Mouse (Mus musculus): ENCODE data around the gene Slc35f5. TPM values are rescaled to one million over a fixed set of nuclear protein-coding genes. Genes with fewer than 3 reads are reported as not detected.

Gene Slc35f5
- polyA plus RNA-seq, 1 experiment = 14.5 TPM

DNA sequence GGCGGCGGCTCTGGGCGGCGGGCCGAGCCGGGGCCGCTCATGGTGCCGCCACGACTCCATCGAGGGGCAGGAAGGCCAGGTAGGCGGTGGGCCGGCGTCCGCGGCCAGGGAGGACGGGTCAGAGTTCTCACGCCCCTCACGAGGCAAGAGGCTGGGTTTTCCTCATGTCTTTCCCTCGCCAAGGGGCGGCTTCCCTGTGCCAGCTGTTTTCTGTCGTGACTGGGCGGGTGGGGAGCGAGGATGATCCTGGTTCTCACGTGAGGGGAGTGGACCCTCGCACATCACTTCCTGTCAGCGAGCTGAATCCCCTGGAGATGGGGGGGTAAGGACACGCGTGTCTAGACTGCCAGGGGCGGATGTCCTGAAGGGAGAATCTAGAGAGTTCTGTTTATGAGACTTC is 811 bp downstream of the Slc35f5 start:
- Histone ChIP-seq H3K36me3 (ENCODE audit: control insufficient read depth, insufficient read depth) (no peaks in the 10 kb centered on the region), H3K4me2 (ENCODE audit: low read depth) (peak overlapping the region; percentile 79), H3K79me2 (ENCODE audit: control insufficient read depth, insufficient read depth) (peaks cover 18% of the 10 kb centered on the region), H3K27me3 (ENCODE audit: control insufficient read depth, insufficient read depth, insufficient read length) (no peaks in the 10 kb centered on the region), H3K4me3 (peak overlapping the region; percentile 84), H3ac (ENCODE audit: control insufficient read depth, insufficient read length) (peak overlapping the region; percentile 78)
- TF ChIP-seq TCF12 (IDR thresholded peaks at IDR 0.05; ENCODE audit: insufficient read depth, poor library complexity, severe bottlenecking) (no peak), USF1 (IDR thresholded peaks at IDR 0.05; ENCODE audit: low read depth) (no peak), CEBPB (IDR thresholded peaks at IDR 0.05; ENCODE audit: insufficient read depth, poor library complexity, severe bottlenecking) (no peak), MYOG (IDR thresholded peaks at IDR 0.05; ENCODE audit: control insufficient read depth in 1 of 3, insufficient read depth in 1 of 3, insufficient read length in 2 of 3, low read depth in 2 of 3) (peak in 2 of 3 experiments; percentile 12 to 62), TCF3 (IDR thresholded peaks at IDR 0.05; ENCODE audit: insufficient read length, low read depth) (no peak), MYOD1 (IDR thresholded peaks at IDR 0.05; ENCODE audit: control insufficient read depth in 1 of 3, insufficient read length in 2 of 3, low read depth in 2 of 3) (peak in 2 of 3 experiments; percentile 6 to 56), REST (IDR thresholded peaks at IDR 0.05; ENCODE audit: insufficient read depth, insufficient read length) (no peak), E2F4 (IDR thresholded peaks at IDR 0.05; ENCODE audit: insufficient read depth) (no peak), POLR2A (IDR thresholded peaks at IDR 0.05; ENCODE audit: insufficient read length, low read depth) (no peak), MAX (IDR thresholded peaks at IDR 0.05; ENCODE audit: low read depth) (no peak)

DNA sequence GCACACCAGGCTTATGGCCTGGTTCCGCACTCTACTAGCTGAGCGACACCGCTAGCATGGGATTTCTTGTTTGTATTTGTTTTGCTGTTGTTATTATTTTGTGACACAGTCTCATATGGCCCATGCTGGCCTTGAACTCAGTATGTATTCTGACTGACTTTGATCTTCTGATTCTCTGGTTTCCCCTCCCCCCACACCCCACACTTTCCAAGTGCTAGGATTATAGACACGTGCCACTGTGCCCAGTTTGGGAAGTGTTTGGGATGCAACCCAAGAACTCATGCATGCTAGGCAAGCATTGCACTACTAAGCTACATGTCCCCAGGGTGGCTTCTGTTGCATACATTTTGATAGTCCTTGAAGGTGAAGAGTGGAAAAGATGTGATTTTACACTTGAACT is 1.4 kb downstream of the Slc35f5 start:
- H3ac ChIP-seq (ENCODE audit: control insufficient read depth, insufficient read length) = peak overlapping the region; percentile 78
- H3K36me3 ChIP-seq (ENCODE audit: control insufficient read depth, insufficient read depth) = no peaks in the 10 kb centered on the region
- H3K4me2 ChIP-seq (ENCODE audit: low read depth) = peak overlapping the region; percentile 79
- TF ChIP-seq MYOG (IDR thresholded peaks at IDR 0.05; ENCODE audit: control insufficient read depth in 1 of 3, insufficient read depth in 1 of 3, insufficient read length in 2 of 3, low read depth in 2 of 3) = no peak
- TF ChIP-seq CEBPB (IDR thresholded peaks at IDR 0.05; ENCODE audit: insufficient read depth, poor library complexity, severe bottlenecking) = no peak
- TF ChIP-seq E2F4 (IDR thresholded peaks at IDR 0.05; ENCODE audit: insufficient read depth) = no peak
- TF ChIP-seq MAX (IDR thresholded peaks at IDR 0.05; ENCODE audit: low read depth) = no peak
- no peak for TF ChIP-seq MYOD1 (IDR thresholded peaks at IDR 0.05; ENCODE audit: control insufficient read depth in 1 of 3, insufficient read length in 2 of 3, low read depth in 2 of 3)
- no peak for TF ChIP-seq REST (IDR thresholded peaks at IDR 0.05; ENCODE audit: insufficient read depth, insufficient read length)
- no peak for TF ChIP-seq SRF (IDR thresholded peaks at IDR 0.05; ENCODE audit: control insufficient read depth, insufficient read length, low read depth)
- TF ChIP-seq USF1 (IDR thresholded peaks at IDR 0.05; ENCODE audit: low read depth) = no peak
- TF ChIP-seq TCF12 (IDR thresholded peaks at IDR 0.05; ENCODE audit: insufficient read depth, poor library complexity, severe bottlenecking) = no peak
- no peak for TF ChIP-seq TCF3 (IDR thresholded peaks at IDR 0.05; ENCODE audit: insufficient read length, low read depth)
- TF ChIP-seq POLR2AphosphoS2 (IDR thresholded peaks at IDR 0.05; ENCODE audit: insufficient read length, low read depth) = no peak
- TF ChIP-seq POLR2A (IDR thresholded peaks at IDR 0.05; ENCODE audit: insufficient read length, low read depth) = no peak
- H3K79me2 ChIP-seq (ENCODE audit: control insufficient read depth, insufficient read depth) = peaks cover 18% of the 10 kb centered on the region
- H3K4me3 ChIP-seq = peak overlapping the region; percentile 84
- H3K27me3 ChIP-seq (ENCODE audit: control insufficient read depth, insufficient read depth, insufficient read length) = no peaks in the 10 kb centered on the region

DNA sequence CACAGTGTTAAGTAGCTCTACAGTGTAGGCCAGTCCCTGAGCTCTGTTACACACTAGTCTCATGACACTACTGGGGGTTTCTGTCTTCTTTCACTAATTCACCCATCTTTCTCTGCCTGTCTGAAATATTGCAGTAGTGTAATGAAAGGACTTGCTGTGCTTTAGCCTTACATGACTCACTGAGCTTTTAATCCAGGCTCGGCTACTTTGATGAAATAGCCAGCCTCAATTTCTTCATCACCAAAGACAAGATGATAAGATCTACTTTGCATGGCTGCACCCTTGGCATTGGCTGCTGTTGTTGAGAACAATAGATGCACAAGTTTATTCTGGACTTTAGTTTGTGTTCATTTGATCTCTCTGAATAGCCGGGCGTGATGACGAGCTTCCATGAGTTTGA is 7.7 kb downstream of the Slc35f5 start:
- peaks cover 22% of the 10 kb centered on the region for H3K36me3 ChIP-seq (ENCODE audit: control insufficient read depth, insufficient read depth)
- H3ac ChIP-seq (ENCODE audit: control insufficient read depth, insufficient read length) = no peak overlapping the region

GRCm38 (mm10) chr1:125574219-125574618 is 13.8 kb downstream of the Slc35f5 start:
- Histone ChIP-seq H3K27me3 (ENCODE audit: control insufficient read depth, insufficient read depth, insufficient read length) (no peaks in the 10 kb centered on the region), H3ac (ENCODE audit: control insufficient read depth, insufficient read length) (no peak overlapping the region), H3K36me3 (ENCODE audit: control insufficient read depth, insufficient read depth) (peaks cover 26% of the 10 kb centered on the region), H3K4me2 (ENCODE audit: low read depth) (no peak overlapping the region), H3K4me3 (no peak overlapping the region), H3K79me2 (ENCODE audit: control insufficient read depth, insufficient read depth) (no peaks in the 10 kb centered on the region)
- TF ChIP-seq SRF (IDR thresholded peaks at IDR 0.05; ENCODE audit: control insufficient read depth, insufficient read length, low read depth) (no peak), TCF12 (IDR thresholded peaks at IDR 0.05; ENCODE audit: insufficient read depth, poor library complexity, severe bottlenecking) (no peak), TCF3 (IDR thresholded peaks at IDR 0.05; ENCODE audit: insufficient read length, low read depth) (no peak), E2F4 (IDR thresholded peaks at IDR 0.05; ENCODE audit: insufficient read depth) (no peak)

More for the DNA sequence above, 7.7 kb downstream of the Slc35f5 start:
- Histone ChIP-seq H3K4me3 (no peak overlapping the region), H3K4me2 (ENCODE audit: low read depth) (no peak overlapping the region), H3K27me3 (ENCODE audit: control insufficient read depth, insufficient read depth, insufficient read length) (no peaks in the 10 kb centered on the region), H3K79me2 (ENCODE audit: control insufficient read depth, insufficient read depth) (no peaks in the 10 kb centered on the region)
- TF ChIP-seq MAX (IDR thresholded peaks at IDR 0.05; ENCODE audit: low read depth) (no peak), SRF (IDR thresholded peaks at IDR 0.05; ENCODE audit: control insufficient read depth, insufficient read length, low read depth) (no peak), POLR2AphosphoS2 (IDR thresholded peaks at IDR 0.05; ENCODE audit: insufficient read length, low read depth) (no peak)

DNA sequence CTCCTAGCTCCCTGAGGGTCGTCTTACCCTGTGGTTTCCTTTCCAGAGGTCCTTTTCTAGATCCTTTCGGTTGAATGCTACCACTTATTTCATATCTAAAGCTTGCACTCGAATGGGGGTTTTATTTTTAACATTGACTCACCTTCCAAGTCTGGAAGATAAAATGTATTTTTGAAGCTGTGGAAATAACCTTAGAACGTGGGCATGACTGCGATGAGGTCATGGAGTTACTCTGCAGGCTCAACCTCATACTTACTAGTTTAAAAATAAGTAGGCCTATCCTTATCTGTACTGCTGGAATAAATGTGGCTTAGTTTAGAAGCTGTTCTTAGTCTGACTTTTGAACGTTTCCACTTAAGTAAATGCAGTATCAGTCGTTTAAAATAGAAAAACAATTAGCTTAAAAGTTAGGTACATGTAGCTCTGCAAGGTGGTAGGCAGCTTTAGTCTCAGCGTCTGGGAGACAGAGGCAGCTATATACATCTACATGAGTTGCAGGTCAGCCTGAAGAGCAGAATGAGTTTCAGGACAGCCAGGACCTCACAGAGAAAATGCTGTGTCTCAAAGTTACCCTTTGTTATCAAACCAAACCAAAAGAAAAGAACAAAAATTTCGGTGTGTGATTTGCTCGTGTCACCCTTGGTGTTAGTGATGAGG is 15.2 kb downstream of the Slc35f5 start:
- Histone ChIP-seq H3K36me3 (ENCODE audit: control insufficient read depth, insufficient read depth) (peaks cover 19% of the 10 kb centered on the region), H3K4me3 (no peak overlapping the region), H3K4me2 (ENCODE audit: low read depth) (no peak overlapping the region), H3K79me2 (ENCODE audit: control insufficient read depth, insufficient read depth) (no peaks in the 10 kb centered on the region), H3K27me3 (ENCODE audit: control insufficient read depth, insufficient read depth, insufficient read length) (no peaks in the 10 kb centered on the region), H3ac (ENCODE audit: control insufficient read depth, insufficient read length) (no peak overlapping the region)
- TF ChIP-seq SRF (IDR thresholded peaks at IDR 0.05; ENCODE audit: control insufficient read depth, insufficient read length, low read depth) (no peak), E2F4 (IDR thresholded peaks at IDR 0.05; ENCODE audit: insufficient read depth) (no peak), TCF12 (IDR thresholded peaks at IDR 0.05; ENCODE audit: insufficient read depth, poor library complexity, severe bottlenecking) (no peak), MYOG (IDR thresholded peaks at IDR 0.05; ENCODE audit: control insufficient read depth in 1 of 3, insufficient read depth in 1 of 3, insufficient read length in 2 of 3, low read depth in 2 of 3) (no peak), MYOD1 (IDR thresholded peaks at IDR 0.05; ENCODE audit: control insufficient read depth in 1 of 3, insufficient read length in 2 of 3, low read depth in 2 of 3) (no peak), POLR2AphosphoS2 (IDR thresholded peaks at IDR 0.05; ENCODE audit: insufficient read length, low read depth) (no peak), REST (IDR thresholded peaks at IDR 0.05; ENCODE audit: insufficient read depth, insufficient read length) (no peak), TCF3 (IDR thresholded peaks at IDR 0.05; ENCODE audit: insufficient read length, low read depth) (no peak), MAX (IDR thresholded peaks at IDR 0.05; ENCODE audit: low read depth) (no peak), POLR2A (IDR thresholded peaks at IDR 0.05; ENCODE audit: insufficient read length, low read depth) (no peak), CEBPB (IDR thresholded peaks at IDR 0.05; ENCODE audit: insufficient read depth, poor library complexity, severe bottlenecking) (no peak), USF1 (IDR thresholded peaks at IDR 0.05; ENCODE audit: low read depth) (no peak)

Data from myocyte (in vitro differentiated cells).